Mouse (Mus musculus): Measurements from ENCODE around the gene Anxa2.
A peak's percentile ranks its signal among the peaks of the same experiment; 100 is the strongest.

The Anxa2 gene

DNA sequence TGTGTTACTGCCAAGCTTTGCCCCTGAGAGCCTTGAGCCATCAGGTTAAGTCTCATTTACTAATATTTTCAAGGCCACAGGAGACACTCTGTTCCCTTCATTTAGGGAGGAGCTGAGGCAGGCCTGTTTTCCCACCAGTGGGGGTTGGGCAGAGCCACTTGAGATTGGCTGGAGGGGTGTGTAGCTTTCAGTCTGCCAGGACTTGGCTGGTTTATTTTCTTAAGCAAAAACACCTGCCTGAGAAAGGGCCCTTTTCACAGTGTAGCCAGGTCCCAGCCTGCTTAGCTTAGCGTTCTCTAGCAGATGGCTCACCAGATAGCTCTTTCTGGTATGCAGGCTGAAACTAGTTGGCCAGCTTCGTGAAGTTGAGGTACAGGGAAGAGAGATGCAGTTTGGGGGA lies 5.6 kb downstream of the Anxa2 start:
- DNase-seq (ENCODE audit: low spot score) = no peak

GRCm38 (mm10) chr9:69459876-69460275 lies 6.5 kb downstream of the Anxa2 start:
- DNase-seq (ENCODE audit: low spot score) = no peak

- no peak for DNase-seq (ENCODE audit: low spot score)
Observed at GRCm38 (mm10) chr9:69463046-69463445, 9.6 kb downstream of the Anxa2 start.

- DNase-seq (ENCODE audit: low spot score) = no peak
Observed at GRCm38 (mm10) chr9:69464109-69464756, 10.8 kb downstream of the Anxa2 start.

GRCm38 (mm10) chr9:69466098-69466497 lies 12.7 kb downstream of the Anxa2 start:
- DNase-seq (ENCODE audit: low spot score) = no peak

- no peak for DNase-seq (ENCODE audit: low spot score)
Observed at GRCm38 (mm10) chr9:69467310-69467939, 14.0 kb downstream of the Anxa2 start.

- DNase-seq (ENCODE audit: low spot score) = no peak
Observed at GRCm38 (mm10) chr9:69468991-69469390, 15.6 kb downstream of the Anxa2 start.

DNA sequence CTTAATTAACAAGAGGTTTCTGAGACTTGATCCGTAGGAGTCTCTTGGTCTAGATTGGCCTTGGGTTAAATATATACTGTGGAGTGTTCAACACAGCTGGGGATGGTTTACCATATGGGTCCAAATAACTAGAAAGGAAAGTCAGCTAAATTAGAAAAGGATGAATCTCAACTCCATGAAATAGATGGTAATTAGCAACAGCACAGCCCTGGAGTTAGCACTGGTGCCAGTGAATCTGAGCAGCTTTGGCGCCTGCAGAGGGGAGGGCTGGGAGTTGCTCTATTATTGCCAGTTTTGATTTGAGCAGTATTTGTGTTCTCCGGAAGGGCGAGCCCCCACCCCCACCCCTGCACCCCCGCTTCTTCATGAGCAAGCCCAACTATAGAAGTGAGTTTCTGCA lies 16.9 kb downstream of the Anxa2 start:
- no peak for DNase-seq (ENCODE audit: low spot score)

GRCm38 (mm10) chr9:69470921-69471320 lies 17.5 kb downstream of the Anxa2 start:
- no peak for DNase-seq (ENCODE audit: low spot score)

GRCm38 (mm10) chr9:69472724-69473123 lies 19.3 kb downstream of the Anxa2 start:
- DNase-seq (ENCODE audit: low spot score) = no peak

DNA sequence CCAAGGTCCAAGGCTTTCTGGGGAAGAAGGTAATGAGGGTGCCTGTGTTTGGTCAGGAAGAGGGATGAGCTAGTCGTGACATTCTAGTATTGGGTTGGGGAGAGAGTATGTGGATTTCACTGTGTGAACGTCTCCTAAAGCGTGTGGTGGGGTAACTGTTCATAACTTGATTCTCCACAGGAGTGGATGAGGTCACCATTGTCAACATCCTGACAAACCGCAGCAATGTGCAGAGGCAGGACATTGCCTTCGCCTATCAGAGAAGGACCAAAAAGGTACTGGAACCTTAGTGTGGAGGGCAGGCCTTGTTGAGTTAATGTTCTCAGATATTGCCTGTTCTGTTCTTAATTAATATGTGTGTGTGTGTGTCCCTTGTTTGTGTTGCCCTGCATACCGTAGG lies 22.5 kb downstream of the Anxa2 start:
- no peak for DNase-seq (ENCODE audit: low spot score)

- DNase-seq (ENCODE audit: low spot score) = no peak
Observed at GRCm38 (mm10) chr9:69477195-69477823, 23.9 kb downstream of the Anxa2 start.

- DNase-seq (ENCODE audit: low spot score) = no peak
Observed at GRCm38 (mm10) chr9:69477824-69478222, 24.4 kb downstream of the Anxa2 start.

- DNase-seq (ENCODE audit: low spot score) = peak; percentile 39
Observed at GRCm38 (mm10) chr9:69480344-69480743, 26.9 kb downstream of the Anxa2 start.

DNA sequence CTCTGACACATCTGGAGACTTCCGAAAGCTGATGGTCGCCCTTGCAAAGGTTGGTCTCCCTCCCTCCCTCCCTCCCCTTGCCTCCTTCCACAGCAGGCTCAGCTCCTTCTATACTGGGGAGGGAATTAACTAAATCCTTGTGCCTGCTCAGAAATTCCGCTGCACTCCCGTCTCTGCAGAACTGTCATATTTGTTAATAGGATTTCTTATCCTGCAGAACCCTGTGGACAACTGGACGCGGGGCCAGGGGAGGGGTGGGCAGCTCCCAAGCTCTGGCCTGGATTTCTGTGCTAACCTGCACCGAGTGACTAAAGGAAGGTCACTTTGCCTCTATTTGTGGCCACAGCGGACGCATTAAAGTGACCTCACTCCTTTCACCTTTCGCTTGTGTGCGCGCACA lies 30.4 kb downstream of the Anxa2 start:
- DNase-seq (ENCODE audit: low spot score) = no peak

DNA sequence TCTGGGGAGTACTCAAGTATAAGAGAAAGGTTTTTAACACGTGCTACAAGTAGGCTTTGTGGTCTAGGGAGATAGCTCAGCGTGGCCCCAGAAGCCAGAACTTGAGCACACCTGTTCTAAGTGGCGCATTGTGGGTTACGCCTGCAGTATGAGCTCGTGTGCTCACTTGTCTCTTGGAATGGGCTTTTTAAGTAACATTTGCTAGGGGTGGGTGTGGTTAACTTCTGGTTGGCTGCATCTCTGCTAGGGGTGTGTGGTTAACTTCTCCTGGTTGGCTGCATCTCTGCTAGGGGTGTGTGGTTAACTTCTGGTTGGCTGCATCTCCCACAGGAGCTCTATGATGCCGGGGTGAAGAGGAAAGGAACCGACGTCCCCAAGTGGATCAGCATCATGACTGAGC lies 32.7 kb downstream of the Anxa2 start:
- no peak for DNase-seq (ENCODE audit: low spot score)

- no peak for DNase-seq (ENCODE audit: low spot score)
Observed at GRCm38 (mm10) chr9:69488510-69488909, 35.1 kb downstream of the Anxa2 start.

- DNase-seq (ENCODE audit: low spot score) = no peak
Observed at GRCm38 (mm10) chr9:69488972-69489371, 35.6 kb downstream of the Anxa2 start.

GRCm38 (mm10) chr9:69492809-69493208 lies 39.4 kb downstream of the Anxa2 start:
- no peak for DNase-seq (ENCODE audit: low spot score)

DNA sequence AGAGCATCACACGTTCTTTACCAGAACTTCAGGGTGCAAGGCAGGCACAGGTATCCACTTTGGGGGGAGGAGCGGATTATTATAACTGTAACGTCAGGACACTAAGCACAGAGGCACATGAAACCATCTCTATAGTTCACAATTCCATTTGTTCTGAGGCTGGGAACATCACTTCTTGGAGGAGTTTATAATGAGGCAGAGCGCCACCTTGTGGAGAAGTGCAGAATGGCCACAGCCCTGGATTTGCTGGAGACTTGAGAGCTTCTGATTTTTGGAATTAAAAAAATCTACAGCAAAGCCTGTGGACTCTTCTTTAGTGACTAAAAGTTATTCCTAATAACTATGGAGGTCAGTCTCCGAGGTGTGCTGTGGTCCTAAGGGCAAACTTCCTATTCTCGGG lies 49.1 kb downstream of the Anxa2 start:
- peak; percentile 4 for DNase-seq (ENCODE audit: low spot score)

- no peak for DNase-seq (ENCODE audit: low spot score)
Observed at GRCm38 (mm10) chr9:69505611-69506010, 52.2 kb downstream of the Anxa2 start.

DNA sequence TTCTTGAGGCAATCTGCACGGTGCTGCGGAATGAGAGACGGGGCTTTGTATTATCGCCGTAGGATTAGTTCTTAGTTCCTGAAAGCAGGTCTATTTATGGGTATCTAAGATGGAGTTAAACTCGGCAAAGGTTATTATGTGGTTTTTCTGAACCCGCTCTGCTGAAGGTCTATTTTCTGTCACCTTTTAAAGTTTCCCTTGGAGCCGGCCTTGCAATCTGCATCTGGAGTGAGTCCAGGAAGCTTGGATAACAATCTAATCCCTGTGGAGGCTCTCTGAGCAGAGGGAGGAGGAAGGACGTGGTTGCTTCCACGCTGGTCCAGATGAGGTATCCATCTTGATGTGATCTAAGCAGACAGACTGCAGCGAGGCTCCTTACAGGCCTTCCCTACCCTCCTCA lies 53.8 kb downstream of the Anxa2 start:
- DNase-seq (ENCODE audit: low spot score) = no peak

DNA sequence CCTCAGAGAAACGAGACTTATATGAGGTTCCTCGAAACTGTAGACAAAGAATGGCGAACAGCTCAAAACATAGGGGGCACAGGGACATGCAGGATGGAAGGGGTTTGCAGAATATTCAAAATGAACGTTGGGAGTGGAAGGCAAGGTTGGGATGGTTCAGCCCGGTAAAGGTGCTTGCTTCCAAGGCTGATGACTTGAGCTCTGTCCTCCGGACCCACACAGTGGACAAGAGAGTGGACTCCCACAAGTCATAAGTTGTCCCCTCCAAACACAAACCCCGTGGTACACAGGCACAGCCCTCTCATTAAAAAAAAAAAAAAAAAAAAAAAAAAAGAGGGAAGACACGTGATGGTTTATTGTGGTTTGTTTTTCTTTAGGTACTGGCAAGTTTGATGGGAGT lies 54.6 kb downstream of the Anxa2 start:
- no peak for DNase-seq (ENCODE audit: low spot score)
